Mouse (Mus musculus) bone marrow, adult 2 months (tissue): ENCODE results near the gene Gm17409. TPM values are rescaled to one million over a fixed set of nuclear protein-coding genes. Genes with fewer than 3 reads are reported as not detected.

Experiments
- H3K27ac ChIP-seq: fragments of 200-500 bp; 2 replicates; pipeline ENCODE4 v1.5.1; 2012; ENCODE audit warnings: low read depth, mild to moderate bottlenecking, control low read depth, inconsistent platforms, low read length; ENCODE audit not compliant: control insufficient read depth, poor library complexity, insufficient read depth
- H3K4me1 ChIP-seq: fragments of 200-500 bp; 2 replicates; pipeline ENCODE4 v1.6.1; 2011; ENCODE audit warnings: low read length; ENCODE audit not compliant: control insufficient read depth, insufficient read depth
- H3K4me3 ChIP-seq: fragments of 200-500 bp; replicated peaks from 2 replicates; pipeline ENCODE3; 2011; ENCODE audit warnings: mild to moderate bottlenecking, low read depth, low read length, control low read depth; ENCODE audit not compliant: control insufficient read depth
- CTCF ChIP-seq: fragments of 200-500 bp; IDR thresholded peaks from 2 replicates; pipeline ENCODE4 v1.5.1; 2011; ENCODE audit warnings: low read length, control low read depth; ENCODE audit not compliant: control insufficient read depth, insufficient read depth
- POLR2A ChIP-seq: fragments of 200-500 bp; IDR thresholded peaks from 2 replicates; pipeline ENCODE4 v1.6.1; 2011; ENCODE audit warnings: low read depth, mild to moderate bottlenecking, control low read depth, low read length, borderline replicate concordance; ENCODE audit not compliant: control insufficient read depth
- WGBS: fragments of 180-500 bp; shearing (Covaris S2); methylation state at CpG from one replicate; pipeline ENCODE4 v1.1.7; 2018; 5-methylcytosine and 5-hydroxymethylcytosine counted together
- polyA plus RNA-seq: library from polyadenylated mRNA; stranded (reverse); fragments of >200 nt; gene quantifications from 2 replicates; pipeline ENCODE4 v1.2.4, GENCODE M21; 2011; ENCODE audit warnings: low replicate concordance; ENCODE audit not compliant: missing spikeins, insufficient read depth, insufficient read length

The Gm17409 gene
- not detected in 2 replicates for polyA plus RNA-seq

- 77% methylated on average over 7 of the region's 7 CpGs for WGBS
- no peaks in the 10 kb centered on the region for H3K4me1 ChIP-seq
- no peak within 1 kb of the TSS for H3K27ac ChIP-seq
- no peak within 1 kb of the TSS for H3K4me3 ChIP-seq
- no peak for TF ChIP-seq CTCF
- no peak for TF ChIP-seq POLR2A
These were observed at the start of gene Gm17409 for GRCm38 (mm10) chr2:58469816-58470215. Gm17409 (plus strand) TSS chr2:58470116.

GRCm38 (mm10) chr2:58423319-58423718 is 46.6 kb upstream of the Gm17409 start:
- no peak overlapping the region for H3K4me3 ChIP-seq
- H3K4me1 ChIP-seq, result no peaks in the 10 kb centered on the region; the same call in 1 of the 2 replicates
- H3K27ac ChIP-seq, result no peak overlapping the region
- TF ChIP-seq CTCF, result no peak
- no peak for TF ChIP-seq POLR2A
- WGBS, result 31% methylated on average over 5 of the region's 5 CpGs

GRCm38 (mm10) chr2:58425436-58426004 is 44.4 kb upstream of the Gm17409 start:
- TF ChIP-seq CTCF (no peak), POLR2A (no peak)
- Histone ChIP-seq H3K4me1 (no peaks in the 10 kb centered on the region; the same call in 1 of the 2 replicates), H3K4me3 (no peak overlapping the region), H3K27ac (no peak overlapping the region)
- 83% methylated on average over 13 of the region's 13 CpGs for WGBS

- Histone ChIP-seq H3K4me1 (no peaks in the 10 kb centered on the region), H3K27ac (no peak overlapping the region), H3K4me3 (no peak overlapping the region)
- no peak for TF ChIP-seq CTCF
- no peak for TF ChIP-seq POLR2A
- WGBS, result 83% methylated on average over 7 of the region's 7 CpGs
These were observed 37.7 kb upstream of the Gm17409 start for GRCm38 (mm10) chr2:58432211-58432610.

GRCm38 (mm10) chr2:58433317-58433716 is 36.6 kb upstream of the Gm17409 start:
- Histone ChIP-seq H3K4me3 (no peak overlapping the region), H3K4me1 (no peaks in the 10 kb centered on the region), H3K27ac (no peak overlapping the region)
- WGBS, result 75% methylated on average over 2 of the region's 2 CpGs
- TF ChIP-seq CTCF, result no peak
- no peak for TF ChIP-seq POLR2A

GRCm38 (mm10) chr2:58434438-58434837 is 35.5 kb upstream of the Gm17409 start:
- TF ChIP-seq POLR2A (no peak), CTCF (no peak)
- no peaks in the 10 kb centered on the region for H3K4me1 ChIP-seq
- H3K27ac ChIP-seq, result no peak overlapping the region
- H3K4me3 ChIP-seq, result no peak overlapping the region
- WGBS, result 55% methylated on average over 2 of the region's 2 CpGs

GRCm38 (mm10) chr2:58435507-58435906 is 34.4 kb upstream of the Gm17409 start:
- no peaks in the 10 kb centered on the region for H3K4me1 ChIP-seq
- no peak overlapping the region for H3K4me3 ChIP-seq
- H3K27ac ChIP-seq, result no peak overlapping the region
- WGBS, result 87% methylated on average over 13 of the region's 13 CpGs
- no peak for TF ChIP-seq POLR2A
- no peak for TF ChIP-seq CTCF

- 84% methylated on average over 3 of the region's 3 CpGs for WGBS
- H3K4me3 ChIP-seq, result no peak overlapping the region
- H3K4me1 ChIP-seq, result no peaks in the 10 kb centered on the region
- no peak overlapping the region for H3K27ac ChIP-seq
- TF ChIP-seq CTCF, result no peak
- no peak for TF ChIP-seq POLR2A
These were observed 33.0 kb upstream of the Gm17409 start for GRCm38 (mm10) chr2:58436911-58437310.

- 49% methylated on average over 4 of the region's 4 CpGs for WGBS
- H3K4me3 ChIP-seq, result no peak overlapping the region
- H3K4me1 ChIP-seq, result no peaks in the 10 kb centered on the region
- TF ChIP-seq CTCF (no peak), POLR2A (no peak)
- H3K27ac ChIP-seq, result no peak overlapping the region
These were observed 26.8 kb upstream of the Gm17409 start for GRCm38 (mm10) chr2:58443163-58443562.
